Comparison of ENCODE assay signal across 8 mouse cellular contexts in genomic region chr10:20290467-20290883, GRCm38 (mm10). TPM values are rescaled to one million over a fixed set of nuclear protein-coding genes. Genes with fewer than 3 reads are reported as not detected.
DNase-seq lines count a peak whose midpoint lies in the region; ATAC-seq lines count a peak whose summit lies in the region.

No protein-coding gene starts in this region.

- DNase-seq in NIH3T3 (ENCODE audit: low read depth): peak; percentile 90
- DNase-seq in cerebellum, adult 9-10 months: peak; percentile 78
- peak; percentile 36 to 68 for DNase-seq in frontal cortex, postnatal 10 days (ENCODE audit: low spot score in 2 of 2)
- peak; percentile 74 to 82 for DNase-seq in layer of hippocampus, postnatal 14 days (ENCODE audit: low spot score in 2 of 2)
- DNase-seq in lung, postnatal 14 days: peak; percentile 91
- peak; percentile 65 for DNase-seq in retina, adult 2 months (ENCODE audit: low read depth, low spot score)
- DNase-seq in thymus, postnatal 25 days: peak; percentile 77

- peak; percentile 27; the same call in 1 of the 2 replicates for ATAC-seq in hindbrain, embryonic 12.5 days (ENCODE audit: low FRiP score)

- peak overlapping the region; percentile 19 for H3K4me3 ChIP-seq in hindbrain, embryonic 12.5 days

- H3K27me3 ChIP-seq in hindbrain, embryonic 12.5 days: no peaks in the 10 kb centered on the region

- H3K4me1 ChIP-seq in hindbrain, embryonic 12.5 days: peaks cover 20% of the 10 kb centered on the region

- H3K9ac ChIP-seq in hindbrain, embryonic 12.5 days: peak overlapping the region; percentile 23; the same call in 1 of the 2 replicates

- WGBS in hindbrain, embryonic 12.5 days: 17% methylated on average over 11 of the region's 11 CpGs

- H3K9me3 ChIP-seq in hindbrain, embryonic 12.5 days (replicated peaks): no peaks in the 10 kb centered on the region; the same call in 1 of the 2 replicates

- peak overlapping the region; percentile 51 for H3K4me2 ChIP-seq in hindbrain, embryonic 12.5 days (replicated peaks)

- no peaks in the 10 kb centered on the region for H3K36me3 ChIP-seq in hindbrain, embryonic 12.5 days

- H3K27ac ChIP-seq in hindbrain, embryonic 12.5 days: no peak overlapping the region

RNA-seq across cellular contexts. Expression of gene Bclaf1, which starts 21.8 kb away (rescaled TPM):
- 158 and 163 TPM in 2 replicates for polyA plus RNA-seq in hindbrain, embryonic 12.5 days (2016; fragmentation: Nextera tagmentation; extraction: Ambion mirVana)
- total RNA-seq in layer of hippocampus, postnatal 14 days (2021): 100 to 1,000 TPM; 120 to 133 TPM

RNA-seq across cellular contexts. Expression of gene Mtfr2, which starts 57.1 kb away (rescaled TPM):
- polyA plus RNA-seq in hindbrain, embryonic 12.5 days (2016; fragmentation: Nextera tagmentation; extraction: Ambion mirVana): 1.7 and 2.0 TPM in 2 replicates
- under 1 TPM; 0.69 to 0.74 TPM for total RNA-seq in layer of hippocampus, postnatal 14 days (2021)
